Mouse (Mus musculus): ENCODE results near the gene Fabp3. TPM values are rescaled to one million over a fixed set of nuclear protein-coding genes. Genes with fewer than 3 reads are reported as not detected.

The Fabp3 gene
- total and polyA plus RNA-seq, 2 experiments from 2014 or later: 131 to 410 TPM

DNA sequence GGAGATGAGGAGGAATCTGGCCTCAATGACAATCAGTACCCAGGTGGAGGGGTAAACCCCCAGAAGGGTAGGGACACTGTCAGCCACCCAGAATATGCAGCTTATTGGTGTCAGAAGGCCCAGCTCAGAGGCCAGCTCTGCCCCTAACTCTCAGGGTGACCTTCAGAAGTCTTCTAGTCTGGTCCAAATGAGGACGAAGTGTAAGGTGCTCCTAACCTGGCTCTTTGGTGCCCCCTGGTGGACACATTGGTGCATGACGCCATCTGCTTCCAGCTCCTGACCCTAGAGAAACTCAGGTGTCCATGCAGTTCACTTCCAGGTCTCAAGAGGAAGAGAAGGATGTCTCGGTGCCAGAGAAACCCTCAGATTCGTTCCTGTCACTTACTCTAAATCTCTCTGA is 16.1 kb upstream of the Fabp3 start:
- Histone ChIP-seq H3K9me3 (ENCODE audit: low read length) (no peaks in the 10 kb centered on the region), H3K4me3 (ENCODE audit: low read length) (no peak overlapping the region)
- DNase-seq (ENCODE audit: low spot score): peak; percentile 88

DNA sequence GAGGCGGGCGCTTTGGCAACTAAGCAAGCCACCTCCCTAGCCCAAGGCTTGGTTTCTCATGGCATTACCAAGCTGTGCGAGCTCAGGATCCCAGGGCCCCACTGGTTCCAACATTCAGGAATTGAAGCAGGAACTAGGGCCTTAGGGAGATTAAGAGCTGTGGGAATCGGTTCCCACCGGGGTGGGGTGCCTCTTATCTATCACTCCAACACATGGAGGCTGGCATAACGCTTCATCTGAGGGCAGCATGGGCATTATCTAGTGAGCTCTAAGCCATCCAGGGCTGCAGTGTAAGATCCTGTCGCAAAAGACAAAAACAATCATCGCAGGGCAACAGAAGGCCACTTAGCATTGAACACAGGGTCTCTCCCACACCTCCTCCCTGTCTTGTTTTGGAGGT is 13.9 kb upstream of the Fabp3 start:
- no peaks in the 10 kb centered on the region; the same call in 1 of the 2 replicates for H3K4me1 ChIP-seq (ENCODE audit: insufficient read depth, low read length)
- H3K4me3 ChIP-seq (ENCODE audit: low read length): no peak overlapping the region
- TF ChIP-seq CTCF (IDR thresholded peaks at IDR 0.05; ENCODE audit: low read depth): no peak
- no peak overlapping the region for H3K9ac ChIP-seq (replicated peaks; ENCODE audit: low read length)
- H3K4me2 ChIP-seq (ENCODE audit: low read depth, low read length): no peak overlapping the region
- no peaks in the 10 kb centered on the region for H3K27me3 ChIP-seq (ENCODE audit: insufficient read depth, low read length)
- 83% methylated on average over 8 of the region's 8 CpGs for WGBS
- H3K27ac ChIP-seq: no peak overlapping the region
- no peak for DNase-seq (ENCODE audit: low spot score)
- H3K36me3 ChIP-seq (ENCODE audit: insufficient read depth, low read length): no peaks in the 10 kb centered on the region
- H3K9me3 ChIP-seq (ENCODE audit: low read length): no peaks in the 10 kb centered on the region
- ATAC-seq: no peak

More for the DNA sequence above, 16.1 kb upstream of the Fabp3 start:
- ATAC-seq: peak; percentile 61; the same call in 1 of the 2 replicates
- H3K9ac ChIP-seq (replicated peaks; ENCODE audit: low read length): no peak overlapping the region
- H3K4me2 ChIP-seq (ENCODE audit: low read depth, low read length): no peak overlapping the region
- H3K27me3 ChIP-seq (ENCODE audit: insufficient read depth, low read length): no peaks in the 10 kb centered on the region
- 6% methylated on average over 4 of the region's 4 CpGs for WGBS
- H3K27ac ChIP-seq: no peak overlapping the region
- H3K4me1 ChIP-seq (ENCODE audit: insufficient read depth, low read length): no peaks in the 10 kb centered on the region
- TF ChIP-seq CTCF (IDR thresholded peaks at IDR 0.05; ENCODE audit: low read depth): peak; percentile 98
- no peaks in the 10 kb centered on the region for H3K36me3 ChIP-seq (ENCODE audit: insufficient read depth, low read length)

DNA sequence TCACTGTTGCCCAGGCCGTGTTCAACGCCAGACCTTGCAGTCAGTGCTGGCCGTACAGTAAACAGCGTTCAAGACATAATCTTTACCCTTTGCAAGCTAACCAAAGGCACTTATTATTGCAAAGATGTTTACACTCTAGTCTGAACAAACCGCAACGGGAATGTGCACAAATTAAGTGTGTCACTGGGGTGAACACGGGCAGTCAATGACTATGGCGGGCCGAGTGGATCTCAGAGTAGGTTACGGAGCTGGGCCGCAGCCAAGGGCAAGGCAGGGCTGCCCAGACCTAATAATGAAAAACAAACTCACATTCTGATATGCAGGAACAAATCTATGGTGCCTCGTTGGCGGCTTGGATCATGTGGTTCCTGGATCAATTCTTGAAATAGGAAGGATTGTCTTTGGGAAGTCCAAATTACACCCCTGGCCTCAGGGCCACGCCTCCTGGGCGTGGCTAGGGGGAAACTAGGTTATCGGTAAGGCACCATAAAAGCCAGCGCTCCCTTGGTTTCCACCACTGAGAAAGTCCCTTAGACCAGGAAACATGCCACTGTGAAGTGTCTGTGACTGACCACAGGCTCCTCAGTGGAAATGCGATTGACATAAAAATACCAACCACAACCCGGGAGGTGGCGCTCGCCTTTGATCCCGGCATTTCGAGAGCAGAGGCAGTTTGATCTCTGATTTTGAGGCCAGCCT is 13.2 kb upstream of the Fabp3 start:
- no peak overlapping the region for H3K27ac ChIP-seq
- H3K4me2 ChIP-seq (ENCODE audit: low read depth, low read length): no peak overlapping the region
- H3K27me3 ChIP-seq (ENCODE audit: insufficient read depth, low read length): no peaks in the 10 kb centered on the region
- no peak for ATAC-seq
- WGBS: 53% methylated on average over 23 of the region's 23 CpGs
- H3K36me3 ChIP-seq (ENCODE audit: insufficient read depth, low read length): no peaks in the 10 kb centered on the region
- no peaks in the 10 kb centered on the region; the same call in 1 of the 2 replicates for H3K4me1 ChIP-seq (ENCODE audit: insufficient read depth, low read length)
- peak; percentile 20; the same call in 1 of the 2 replicates for TF ChIP-seq CTCF (IDR thresholded peaks at IDR 0.05; ENCODE audit: low read depth)
- no peak overlapping the region for H3K4me3 ChIP-seq (ENCODE audit: low read length)
- no peak overlapping the region for H3K9ac ChIP-seq (replicated peaks; ENCODE audit: low read length)
- H3K9me3 ChIP-seq (ENCODE audit: low read length): no peaks in the 10 kb centered on the region
- no peak for DNase-seq (ENCODE audit: low spot score)

DNA sequence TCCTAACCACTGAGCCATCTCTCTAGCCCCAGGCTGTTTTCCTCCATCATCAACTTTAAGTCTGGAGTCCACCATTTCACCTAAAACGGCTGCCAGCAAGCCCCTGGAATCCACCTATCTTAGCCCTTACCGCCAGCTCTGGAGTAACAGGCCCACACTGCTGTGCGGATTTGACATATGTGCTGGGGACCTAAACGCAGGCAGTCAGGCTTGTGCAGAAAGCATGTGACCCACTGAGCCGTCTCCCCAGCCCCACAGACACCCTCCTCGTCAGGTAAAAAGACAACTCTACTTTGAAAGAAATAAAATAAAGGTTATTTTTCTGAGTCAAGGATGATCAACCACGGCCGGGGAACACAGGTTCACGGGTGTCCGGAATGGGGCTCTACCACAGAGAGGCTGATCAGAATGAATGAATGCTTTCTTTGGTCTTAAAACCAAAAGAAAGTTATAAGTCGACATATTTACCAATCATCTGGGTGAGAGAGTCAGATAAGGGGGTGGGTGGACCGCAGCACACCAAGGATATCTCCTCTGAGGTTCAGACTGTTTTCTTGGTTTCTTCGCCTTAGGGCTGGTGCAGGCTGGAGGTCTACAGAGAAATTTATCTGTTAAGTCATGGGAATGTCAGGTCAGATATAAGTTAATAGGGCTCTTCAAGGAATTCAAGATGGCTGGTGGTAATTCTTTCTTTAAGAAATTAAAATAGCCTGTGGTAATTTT is 12.0 kb upstream of the Fabp3 start:
- Histone ChIP-seq H3K9me3 (ENCODE audit: low read length) (no peaks in the 10 kb centered on the region), H3K27ac (no peak overlapping the region), H3K9ac (replicated peaks; ENCODE audit: low read length) (no peak overlapping the region), H3K4me1 (ENCODE audit: insufficient read depth, low read length) (no peaks in the 10 kb centered on the region; the same call in 1 of the 2 replicates), H3K4me3 (ENCODE audit: low read length) (no peak overlapping the region), H3K36me3 (ENCODE audit: insufficient read depth, low read length) (no peaks in the 10 kb centered on the region), H3K4me2 (ENCODE audit: low read depth, low read length) (no peak overlapping the region), H3K27me3 (ENCODE audit: insufficient read depth, low read length) (no peaks in the 10 kb centered on the region)
- TF ChIP-seq CTCF (IDR thresholded peaks at IDR 0.05; ENCODE audit: low read depth): no peak
- DNase-seq (ENCODE audit: low spot score) (no peak), ATAC-seq (no peak)
- 83% methylated on average over 13 of the region's 13 CpGs for WGBS

DNA sequence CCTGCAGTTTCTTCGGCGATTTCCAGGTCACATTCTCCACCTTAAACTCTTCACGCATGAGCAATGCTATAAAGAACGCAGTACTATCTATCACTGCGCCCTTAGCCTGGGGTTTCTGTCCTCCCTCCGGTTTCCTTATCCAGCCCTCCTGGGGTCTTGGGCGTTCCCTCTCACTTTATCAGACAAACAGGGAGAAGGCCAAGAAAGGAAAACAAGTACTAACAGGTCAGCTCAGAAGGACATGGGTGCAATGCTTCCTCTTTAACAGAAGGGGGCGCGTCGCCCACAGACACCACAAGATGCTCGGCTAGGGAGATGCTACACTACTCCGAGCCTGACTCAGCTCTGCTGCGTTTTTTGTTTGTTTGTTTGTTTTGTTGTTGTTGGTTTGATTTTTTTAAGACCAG is 11.3 kb upstream of the Fabp3 start:
- 18% methylated on average over 13 of the region's 13 CpGs for WGBS
- ATAC-seq (no peak), DNase-seq (ENCODE audit: low spot score) (peak; percentile 69)
- no peak overlapping the region for H3K4me3 ChIP-seq (ENCODE audit: low read length)
- no peaks in the 10 kb centered on the region for H3K27me3 ChIP-seq (ENCODE audit: insufficient read depth, low read length)
- H3K9me3 ChIP-seq (ENCODE audit: low read length): no peaks in the 10 kb centered on the region
- H3K36me3 ChIP-seq (ENCODE audit: insufficient read depth, low read length): no peaks in the 10 kb centered on the region
- peak; percentile 82 for TF ChIP-seq CTCF (IDR thresholded peaks at IDR 0.05; ENCODE audit: low read depth)
- H3K4me2 ChIP-seq (ENCODE audit: low read depth, low read length): no peak overlapping the region
- no peaks in the 10 kb centered on the region; the same call in 1 of the 2 replicates for H3K4me1 ChIP-seq (ENCODE audit: insufficient read depth, low read length)
- H3K27ac ChIP-seq: no peak overlapping the region
- no peak overlapping the region for H3K9ac ChIP-seq (replicated peaks; ENCODE audit: low read length)

DNA sequence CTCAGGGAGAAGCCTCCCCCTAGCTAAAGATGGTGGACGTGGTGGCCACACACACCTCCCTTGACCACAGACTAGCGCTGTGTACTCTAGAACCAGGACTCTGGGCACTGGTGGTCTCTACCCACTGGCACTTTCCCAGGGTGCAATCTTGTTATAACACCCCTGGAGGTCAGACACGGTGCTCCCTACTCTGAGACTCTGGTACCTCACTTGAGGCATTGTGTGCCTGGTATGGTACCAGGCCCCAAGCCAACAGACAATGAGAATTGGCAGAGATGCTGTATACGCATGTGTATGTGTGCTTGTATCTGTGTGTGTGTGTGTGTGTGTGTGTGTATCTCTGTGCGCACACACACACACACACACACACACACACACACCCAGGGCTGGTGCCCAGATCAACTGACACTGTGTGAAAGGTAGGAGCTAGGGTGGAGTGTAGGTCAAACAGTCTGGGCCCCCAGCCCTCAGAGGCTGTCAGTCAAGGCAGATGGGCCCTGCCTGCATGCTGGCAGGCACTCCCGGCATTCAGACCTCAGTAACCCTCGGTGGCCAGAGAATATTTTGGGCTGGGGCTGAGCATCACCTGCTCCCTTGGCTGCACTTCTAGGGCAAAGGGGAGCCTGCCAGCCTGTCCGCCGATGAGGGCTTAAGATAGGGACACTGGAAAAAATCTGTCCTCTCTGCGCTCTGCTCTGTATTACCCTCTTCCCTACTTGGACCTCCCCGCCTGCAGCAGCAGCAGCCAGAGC is 9.3 kb upstream of the Fabp3 start:
- WGBS: 59% methylated on average over 11 of the region's 11 CpGs
- Histone ChIP-seq H3K27me3 (ENCODE audit: insufficient read depth, low read length) (no peaks in the 10 kb centered on the region), H3K9ac (replicated peaks; ENCODE audit: low read length) (no peak overlapping the region), H3K4me1 (ENCODE audit: insufficient read depth, low read length) (no peaks in the 10 kb centered on the region; the same call in 1 of the 2 replicates), H3K4me2 (ENCODE audit: low read depth, low read length) (no peak overlapping the region), H3K27ac (peak overlapping the region; percentile 36; the same call in 1 of the 2 replicates), H3K9me3 (ENCODE audit: low read length) (no peaks in the 10 kb centered on the region), H3K36me3 (ENCODE audit: insufficient read depth, low read length) (no peaks in the 10 kb centered on the region), H3K4me3 (ENCODE audit: low read length) (no peak overlapping the region)
- ATAC-seq (peak; percentile 44; the same call in 1 of the 2 replicates), DNase-seq (ENCODE audit: low spot score) (no peak)
- TF ChIP-seq CTCF (IDR thresholded peaks at IDR 0.05; ENCODE audit: low read depth): no peak
